ENCODE assay signal across 11 mouse cellular contexts in genomic region chr5:31564976-31565375, GRCm38 (mm10). TPM values are rescaled to one million over a fixed set of nuclear protein-coding genes. Genes with fewer than 3 reads are reported as not detected.
A peak's percentile ranks its signal among the peaks of the same experiment; 100 is the strongest.
DNase-seq lines count a peak whose midpoint lies in the region; ATAC-seq and TF ChIP-seq lines count a peak whose summit lies in the region.
"Had no signal": no experiment of that assay in that cellular context is flagged by ENCODE, and none has a peak within 500 bp of the region (broad histone marks: within the 10 kb centered on the region; RNA-seq: fewer than 3 reads in every experiment).

No protein-coding gene starts in this region.

- no peaks in the 10 kb centered on the region for H3K9me3 ChIP-seq in heart, embryonic 15.5 days (replicated peaks)
- no peaks in the 10 kb centered on the region for H3K9me3 ChIP-seq in stomach, postnatal 0 days (ENCODE audit: control insufficient read depth, low read length)
- no peaks in the 10 kb centered on the region for H3K9me3 ChIP-seq in hindbrain, embryonic 13.5 days

- H3K9ac ChIP-seq in heart, embryonic 15.5 days, result no peak overlapping the region
- no peak overlapping the region for H3K9ac ChIP-seq in stomach, postnatal 0 days (ENCODE audit: low read length)
- no peak overlapping the region for H3K9ac ChIP-seq in hindbrain, embryonic 13.5 days

- no peaks in the 10 kb centered on the region for H3K36me3 ChIP-seq in heart, embryonic 15.5 days
- no peaks in the 10 kb centered on the region for H3K36me3 ChIP-seq in stomach, postnatal 0 days (ENCODE audit: control insufficient read depth, insufficient read depth, low read length)
- H3K36me3 ChIP-seq in hindbrain, embryonic 13.5 days, result peaks cover 19% of the 10 kb centered on the region

- no peak for TF ChIP-seq CTCF in stomach, postnatal 0 days (IDR thresholded peaks at IDR 0.05; ENCODE audit: low read depth)

- peak; percentile 56 for ATAC-seq in frontal cortex, adult (ENCODE audit: low TSS enrichment)
- peak; percentile 69 for ATAC-seq in heart, embryonic 15.5 days (replicated peaks; ENCODE audit: insufficient number of reproducible peaks, insufficient read depth, low FRiP score, low read depth)
- ATAC-seq in stomach, postnatal 0 days (ENCODE audit: low FRiP score, low TSS enrichment), result 0 out of 2 replicates have a peak, but pooled peaks have one; percentile 46
- no peak for ATAC-seq in hindbrain, embryonic 13.5 days (ENCODE audit: low FRiP score)

- peak overlapping the region; percentile 74 for H3K27ac ChIP-seq in heart, embryonic 15.5 days
- H3K27ac ChIP-seq in stomach, postnatal 0 days (replicated peaks), result peak overlapping the region; percentile 65; the same call in 1 of the 2 replicates
- no peak overlapping the region for H3K27ac ChIP-seq in hindbrain, embryonic 13.5 days

- H3K4me2 ChIP-seq in heart, embryonic 15.5 days, result no peak overlapping the region
- no peak overlapping the region for H3K4me2 ChIP-seq in stomach, postnatal 0 days (replicated peaks; ENCODE audit: low read depth)
- no peak overlapping the region for H3K4me2 ChIP-seq in hindbrain, embryonic 13.5 days

- 34% methylated on average over 4 of the region's 4 CpGs for WGBS in heart, embryonic 15.5 days
- WGBS in stomach, postnatal 0 days, result 71% methylated on average over 4 of the region's 4 CpGs
- WGBS in hindbrain, embryonic 13.5 days, result 92% methylated on average over 4 of the region's 4 CpGs

- H3K4me3 ChIP-seq in heart, embryonic 15.5 days, result no peak overlapping the region
- H3K4me3 ChIP-seq in stomach, postnatal 0 days (ENCODE audit: low read depth, low read length), result no peak overlapping the region
- no peak overlapping the region for H3K4me3 ChIP-seq in hindbrain, embryonic 13.5 days

- TF ChIP-seq EP300 in stomach, postnatal 0 days (optimal IDR thresholded peaks at IDR 0.05), result no peak

- H3K4me1 ChIP-seq in heart, embryonic 15.5 days (replicated peaks), result peaks cover 47% of the 10 kb centered on the region
- peaks cover 3% of the 10 kb centered on the region; the same call in 1 of the 2 replicates for H3K4me1 ChIP-seq in stomach, postnatal 0 days (replicated peaks; ENCODE audit: control insufficient read depth, insufficient read depth)
- H3K4me1 ChIP-seq in hindbrain, embryonic 13.5 days (replicated peaks), result no peaks in the 10 kb centered on the region

- H3K27me3 ChIP-seq in heart, embryonic 15.5 days, result no peaks in the 10 kb centered on the region
- no peaks in the 10 kb centered on the region for H3K27me3 ChIP-seq in stomach, postnatal 0 days (ENCODE audit: control insufficient read depth, insufficient read depth, low read length)
- H3K27me3 ChIP-seq in hindbrain, embryonic 13.5 days, result no peaks in the 10 kb centered on the region

- DNase-seq in frontal cortex, postnatal 14 days (ENCODE audit: low spot score in 2 of 2), result no peak
- peak; percentile 54 for DNase-seq in urinary bladder, postnatal 14 days (ENCODE audit: low spot score)
- no peak for DNase-seq in urinary bladder, postnatal 10 days (ENCODE audit: low spot score)
- DNase-seq in stomach, postnatal 0 days (ENCODE audit: low spot score), result no peak
- no peak for DNase-seq in embryo, embryonic 11 days
- DNase-seq: kidney, postnatal 10 days; retina, postnatal 1 day; thymus, adult 2 months had no signal

RNA-seq across cellular contexts. Expression of gene Mrpl33, which starts 31.8 kb away (rescaled TPM):
- polyA plus RNA-seq in heart, embryonic 15.5 days (2015; fragmentation: Nextera tagmentation; extraction: Ambion mirVana), result 344 and 459 TPM in 2 replicates
- polyA plus RNA-seq in stomach, postnatal 0 days (2015; fragmentation: Nextera tagmentation; extraction: Ambion mirVana), result 359 and 382 TPM in 2 replicates
- 183 and 197 TPM in 2 replicates for polyA plus RNA-seq in hindbrain, embryonic 13.5 days (2015; fragmentation: Nextera tagmentation; extraction: Ambion mirVana)

RNA-seq across cellular contexts. Expression of gene Supt7l, which starts 37.4 kb away (rescaled TPM):
- 15.6 and 19.2 TPM in 2 replicates for polyA plus RNA-seq in heart, embryonic 15.5 days (2015; fragmentation: Nextera tagmentation; extraction: Ambion mirVana)
- polyA plus RNA-seq in stomach, postnatal 0 days (2015; fragmentation: Nextera tagmentation; extraction: Ambion mirVana), result 8.4 and 9.1 TPM in 2 replicates
- polyA plus RNA-seq in hindbrain, embryonic 13.5 days (2015; fragmentation: Nextera tagmentation; extraction: Ambion mirVana), result 26.3 and 28.8 TPM in 2 replicates

RNA-seq across cellular contexts. Expression of gene Slc4a1ap, which starts 38.2 kb away (rescaled TPM):
- 20.0 and 23.0 TPM in 2 replicates for polyA plus RNA-seq in heart, embryonic 15.5 days (2015; fragmentation: Nextera tagmentation; extraction: Ambion mirVana)
- 13.9 and 15.2 TPM in 2 replicates for polyA plus RNA-seq in stomach, postnatal 0 days (2015; fragmentation: Nextera tagmentation; extraction: Ambion mirVana)
- polyA plus RNA-seq in hindbrain, embryonic 13.5 days (2015; fragmentation: Nextera tagmentation; extraction: Ambion mirVana), result 35.6 and 42.4 TPM in 2 replicates
